Mouse (Mus musculus) neural tube, embryonic 13.5 days (tissue): ENCODE measurements at regions not wholly inside any gene's neighbourhood (a gene's known extent, or its start where the extent isn't known, plus 50 kb on each side); places are given as distances from the start of the nearest gene placed in this dataset.

Experiments
- ATAC-seq: fragments of 200-750 bp; cut with Nextera tagmentation; 2 replicates; pipeline ENCODE4 v1.8.0; 2017; ENCODE audit warnings: low read depth, mild to moderate bottlenecking, moderate TSS enrichment, moderate library complexity
- H3K27ac ChIP-seq: fragments of 300-500 bp; sonication (generic); replicated peaks from 2 replicates; pipeline ENCODE4 v1.5.1; 2015; ENCODE audit warnings: moderate library complexity, mild to moderate bottlenecking, inconsistent platforms
- H3K27me3 ChIP-seq: fragments of 300-500 bp; sonication (generic); 2 replicates; pipeline ENCODE4 v1.6.1; 2015; ENCODE audit warnings: mild to moderate bottlenecking, inconsistent platforms
- H3K36me3 ChIP-seq: fragments of 300-500 bp; sonication (generic); 2 replicates; pipeline ENCODE4 v1.6.1; 2015; ENCODE audit warnings: mild to moderate bottlenecking, inconsistent platforms
- H3K4me1 ChIP-seq: fragments of 300-500 bp; sonication (generic); replicated peaks from 2 replicates; pipeline ENCODE4 v1.6.1; 2015; ENCODE audit warnings: inconsistent platforms
- H3K4me2 ChIP-seq: fragments of 300-500 bp; sonication (generic); 2 replicates; pipeline ENCODE4 v1.6.1; 2015; ENCODE audit warnings: inconsistent platforms, mild to moderate bottlenecking, moderate library complexity
- H3K4me3 ChIP-seq: fragments of 300-500 bp; sonication (generic); 2 replicates; pipeline ENCODE4 v1.5.1; 2015; ENCODE audit warnings: mild to moderate bottlenecking, inconsistent platforms
- H3K9ac ChIP-seq: fragments of 300-500 bp; sonication (generic); 2 replicates; pipeline ENCODE4 v1.6.1; 2015; ENCODE audit warnings: moderate library complexity, mild to moderate bottlenecking, inconsistent platforms
- H3K9me3 ChIP-seq: fragments of 300-500 bp; sonication (generic); 2 replicates; pipeline ENCODE4 v1.6.1; 2016; ENCODE audit warnings: inconsistent platforms
- WGBS: fragments of 180-500 bp; shearing (Covaris S2); methylation state at CpG from one replicate; pipeline ENCODE4 v1.1.7; 2015; 5-methylcytosine and 5-hydroxymethylcytosine counted together

- Histone ChIP-seq H3K9ac (no peak overlapping the region), H3K27me3 (no peaks in the 10 kb centered on the region), H3K4me3 (no peak overlapping the region), H3K4me1 (peaks cover 10% of the 10 kb centered on the region), H3K9me3 (no peaks in the 10 kb centered on the region), H3K27ac (no peak overlapping the region), H3K36me3 (no peaks in the 10 kb centered on the region), H3K4me2 (no peak overlapping the region)
- WGBS = 81% methylated on average over 7 of the region's 7 CpGs
- no peak for ATAC-seq
These were observed 81.9 kb upstream of the Rbpj start for GRCm38 (mm10) chr5:53384026-53384425.

GRCm38 (mm10) chr5:53385513-53386148 is 80.3 kb upstream of the Rbpj start:
- Histone ChIP-seq H3K4me1 (no peaks in the 10 kb centered on the region), H3K27ac (no peak overlapping the region), H3K27me3 (no peaks in the 10 kb centered on the region), H3K36me3 (no peaks in the 10 kb centered on the region), H3K9ac (no peak overlapping the region), H3K4me3 (no peak overlapping the region), H3K9me3 (no peaks in the 10 kb centered on the region), H3K4me2 (no peak overlapping the region)
- 87% methylated on average over 3 of the region's 3 CpGs for WGBS
- ATAC-seq = no peak

DNA sequence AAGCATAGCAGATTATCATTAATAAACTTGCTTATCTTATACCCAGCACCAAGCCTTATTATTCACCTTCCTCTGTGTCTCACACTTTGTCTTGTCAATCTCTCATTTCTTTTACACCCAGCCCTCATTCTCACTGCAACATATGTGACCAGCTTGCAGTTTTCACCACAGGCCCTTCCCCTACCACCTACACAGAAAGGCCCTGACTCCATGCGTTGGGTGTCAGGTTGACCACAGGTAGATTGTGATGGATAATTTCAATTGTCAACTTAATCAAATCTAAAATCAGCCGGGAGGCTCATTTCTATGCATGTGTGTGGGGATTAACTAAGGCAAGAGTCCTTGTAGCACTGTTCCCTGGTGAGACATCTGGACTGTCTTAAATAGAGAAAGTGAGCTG is 72.4 kb upstream of the Rbpj start:
- no peaks in the 10 kb centered on the region for H3K36me3 ChIP-seq
- H3K27ac ChIP-seq = no peak overlapping the region
- ATAC-seq = no peak
- H3K4me2 ChIP-seq = no peak overlapping the region
- H3K27me3 ChIP-seq = no peaks in the 10 kb centered on the region
- H3K4me1 ChIP-seq = no peaks in the 10 kb centered on the region
- 0 out of 2 replicates have a peak, but pooled peaks cover 3% of the 10 kb centered on the region for H3K9me3 ChIP-seq
- H3K4me3 ChIP-seq = no peak overlapping the region
- WGBS = 89% methylated on average over 2 of the region's 2 CpGs
- H3K9ac ChIP-seq = no peak overlapping the region

DNA sequence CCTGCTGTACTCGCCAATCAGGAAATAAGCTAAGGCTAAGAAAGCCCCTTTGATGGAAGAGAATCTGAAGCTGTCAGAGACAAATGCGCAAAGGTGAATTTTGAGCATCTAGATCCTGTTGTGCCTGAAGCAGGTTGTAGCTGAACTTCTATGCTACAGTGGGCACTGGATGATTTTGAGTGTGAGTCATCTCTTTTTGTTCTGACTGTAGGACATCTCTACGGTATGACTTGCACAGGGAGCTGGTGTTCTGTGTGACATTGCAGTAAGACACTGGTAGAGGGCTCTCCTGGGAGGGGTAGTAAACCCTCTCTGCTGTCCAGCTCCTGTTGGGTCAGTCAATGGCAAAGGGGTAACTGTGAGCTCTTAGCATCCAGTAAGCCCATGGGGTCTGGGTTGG is 71.4 kb upstream of the Rbpj start:
- Histone ChIP-seq H3K9me3 (0 out of 2 replicates have a peak, but pooled peaks cover 3% of the 10 kb centered on the region), H3K27me3 (no peaks in the 10 kb centered on the region), H3K27ac (no peak overlapping the region), H3K9ac (no peak overlapping the region), H3K4me2 (no peak overlapping the region), H3K4me1 (no peaks in the 10 kb centered on the region), H3K36me3 (no peaks in the 10 kb centered on the region), H3K4me3 (no peak overlapping the region)
- ATAC-seq = no peak
- 95% methylated on average over 3 of the region's 3 CpGs for WGBS

DNA sequence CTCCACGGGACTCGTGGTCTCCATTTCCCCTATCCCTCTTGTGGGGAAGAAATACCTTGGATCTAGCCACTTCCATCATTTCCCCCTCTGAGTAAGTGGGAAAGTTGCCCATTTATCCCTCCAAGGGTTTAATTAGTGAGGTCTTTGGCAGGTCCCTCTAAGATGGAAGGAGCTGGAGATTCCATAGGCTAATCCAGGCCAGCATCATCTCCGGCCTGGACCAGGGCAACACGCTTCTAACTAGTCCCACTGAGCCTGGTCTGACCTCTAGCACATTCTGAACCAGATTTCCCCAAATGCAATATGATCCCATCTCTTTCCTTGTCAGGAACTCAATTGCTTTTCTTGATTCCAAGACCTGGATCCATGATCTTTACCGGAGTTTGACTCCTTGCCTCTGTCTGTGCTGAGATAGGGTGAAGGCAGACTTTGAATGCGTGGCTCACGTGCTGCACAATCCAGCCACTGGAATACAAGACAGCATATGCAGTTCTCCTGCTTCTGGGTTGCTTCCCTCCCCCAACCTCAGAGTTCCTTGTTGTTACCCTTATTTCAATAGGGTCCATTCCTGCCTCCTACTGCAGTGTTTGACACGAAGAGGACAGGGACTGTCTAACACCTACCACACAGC is 67.4 kb upstream of the Rbpj start:
- no peaks in the 10 kb centered on the region for H3K4me1 ChIP-seq

GRCm38 (mm10) chr5:53401093-53401492 is 64.9 kb upstream of the Rbpj start:
- Histone ChIP-seq H3K4me2 (no peak overlapping the region), H3K4me3 (no peak overlapping the region), H3K36me3 (no peaks in the 10 kb centered on the region), H3K4me1 (no peaks in the 10 kb centered on the region), H3K27me3 (no peaks in the 10 kb centered on the region), H3K9me3 (no peaks in the 10 kb centered on the region), H3K9ac (no peak overlapping the region), H3K27ac (no peak overlapping the region)
- no peak for ATAC-seq
- 77% methylated on average over 4 of the region's 4 CpGs for WGBS

More for the DNA sequence above, 67.4 kb upstream of the Rbpj start:
- no peak overlapping the region for H3K9ac ChIP-seq
- no peaks in the 10 kb centered on the region for H3K9me3 ChIP-seq
- no peaks in the 10 kb centered on the region for H3K36me3 ChIP-seq
- H3K4me3 ChIP-seq = no peak overlapping the region
- WGBS = 88% methylated on average over 8 of the region's 8 CpGs
- H3K27ac ChIP-seq = no peak overlapping the region
- no peaks in the 10 kb centered on the region for H3K27me3 ChIP-seq
- no peak for ATAC-seq
- H3K4me2 ChIP-seq = no peak overlapping the region

DNA sequence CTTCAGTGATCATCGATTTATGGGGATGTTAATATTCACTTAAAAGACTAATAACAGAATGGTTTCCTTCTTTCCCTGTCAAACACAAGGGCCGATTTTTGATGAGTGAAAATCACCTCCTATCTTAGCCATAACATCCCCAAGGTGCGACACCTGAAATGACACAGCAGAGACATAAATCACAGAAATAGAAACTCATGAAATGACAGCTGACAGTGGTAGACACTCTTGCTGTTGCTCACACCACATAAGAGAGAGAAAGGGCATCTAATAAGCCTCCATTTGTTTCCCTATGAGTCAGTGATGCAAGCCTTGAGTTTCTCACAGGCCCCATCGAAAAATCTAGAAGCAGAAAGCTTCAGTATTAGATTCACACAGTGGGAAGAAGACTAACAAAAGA is 63.9 kb upstream of the Rbpj start:
- no peak for ATAC-seq
- Histone ChIP-seq H3K4me2 (no peak overlapping the region), H3K36me3 (no peaks in the 10 kb centered on the region), H3K4me3 (no peak overlapping the region), H3K27ac (no peak overlapping the region), H3K4me1 (no peaks in the 10 kb centered on the region), H3K27me3 (no peaks in the 10 kb centered on the region), H3K9me3 (no peaks in the 10 kb centered on the region), H3K9ac (no peak overlapping the region)
- WGBS = 86% methylated on average over 4 of the region's 4 CpGs

GRCm38 (mm10) chr5:53402619-53403151 is 63.3 kb upstream of the Rbpj start:
- no peak for ATAC-seq
- Histone ChIP-seq H3K27ac (no peak overlapping the region), H3K4me1 (no peaks in the 10 kb centered on the region), H3K36me3 (no peaks in the 10 kb centered on the region), H3K27me3 (no peaks in the 10 kb centered on the region), H3K4me3 (no peak overlapping the region), H3K4me2 (no peak overlapping the region), H3K9ac (no peak overlapping the region), H3K9me3 (no peaks in the 10 kb centered on the region)
- WGBS = 84% methylated on average over 9 of the region's 9 CpGs

GRCm38 (mm10) chr5:53405929-53406328 is 60.0 kb upstream of the Rbpj start:
- Histone ChIP-seq H3K4me3 (no peak overlapping the region), H3K4me1 (no peaks in the 10 kb centered on the region), H3K36me3 (no peaks in the 10 kb centered on the region), H3K27ac (no peak overlapping the region), H3K9me3 (no peaks in the 10 kb centered on the region), H3K27me3 (no peaks in the 10 kb centered on the region), H3K9ac (no peak overlapping the region), H3K4me2 (no peak overlapping the region)
- no peak for ATAC-seq
- 84% methylated on average over 5 of the region's 5 CpGs for WGBS

DNA sequence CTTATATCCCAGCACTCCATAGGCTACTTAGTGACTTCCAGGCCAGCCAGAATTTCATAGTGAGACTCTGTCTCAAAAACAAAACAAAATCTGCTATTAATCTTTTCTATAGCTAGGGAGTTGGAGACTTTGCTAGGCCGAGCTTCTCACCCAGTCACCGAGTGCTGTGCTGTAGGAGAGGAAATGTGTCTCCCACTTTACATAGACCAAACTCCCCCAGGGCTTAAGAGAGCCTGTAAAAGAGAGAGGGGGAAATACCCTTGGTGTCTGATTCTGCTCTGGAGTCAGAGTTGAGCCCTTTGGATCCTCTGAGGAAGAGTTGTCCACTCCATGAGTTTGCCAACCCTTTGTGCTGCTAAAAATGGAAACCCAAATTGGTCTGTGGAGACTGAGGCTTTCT is 58.3 kb upstream of the Rbpj start:
- Histone ChIP-seq H3K9me3 (no peaks in the 10 kb centered on the region), H3K9ac (no peak overlapping the region), H3K4me1 (no peaks in the 10 kb centered on the region), H3K27ac (no peak overlapping the region), H3K4me3 (no peak overlapping the region), H3K36me3 (no peaks in the 10 kb centered on the region), H3K4me2 (no peak overlapping the region), H3K27me3 (no peaks in the 10 kb centered on the region)
- no peak for ATAC-seq
- 92% methylated on average over 2 of the region's 2 CpGs for WGBS

DNA sequence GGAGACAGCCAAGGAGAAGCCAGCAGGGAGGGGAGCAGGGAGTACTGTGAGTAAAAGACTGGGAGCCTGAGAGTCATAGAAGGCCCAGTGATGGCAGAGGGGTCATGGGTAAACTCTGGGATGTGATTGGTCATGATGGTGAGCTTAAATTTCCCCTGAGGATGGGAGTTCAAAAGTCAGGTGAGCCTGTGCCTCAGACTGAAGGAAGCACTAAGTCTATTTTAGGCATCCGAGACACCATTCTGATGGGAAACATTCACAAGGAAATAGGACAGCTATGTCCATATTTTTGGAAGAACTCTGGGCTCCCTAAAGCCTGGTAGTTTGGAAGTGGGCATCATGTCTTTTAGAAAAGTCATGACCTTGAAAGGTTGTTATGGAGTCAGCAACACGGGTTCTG is 57.7 kb upstream of the Rbpj start:
- H3K9me3 ChIP-seq = no peaks in the 10 kb centered on the region
- no peak overlapping the region for H3K4me3 ChIP-seq
- no peak overlapping the region for H3K4me2 ChIP-seq
- H3K4me1 ChIP-seq = no peaks in the 10 kb centered on the region
- no peaks in the 10 kb centered on the region for H3K36me3 ChIP-seq
- no peak for ATAC-seq
- H3K9ac ChIP-seq = no peak overlapping the region
- no peaks in the 10 kb centered on the region for H3K27me3 ChIP-seq
- no peak overlapping the region for H3K27ac ChIP-seq
- WGBS = 86% methylated on average over 2 of the region's 2 CpGs

GRCm38 (mm10) chr5:53409740-53410139 is 56.2 kb upstream of the Rbpj start:
- ATAC-seq = no peak
- Histone ChIP-seq H3K27me3 (no peaks in the 10 kb centered on the region), H3K4me1 (no peaks in the 10 kb centered on the region), H3K36me3 (no peaks in the 10 kb centered on the region), H3K4me3 (no peak overlapping the region), H3K27ac (no peak overlapping the region), H3K9ac (no peak overlapping the region), H3K4me2 (no peak overlapping the region), H3K9me3 (no peaks in the 10 kb centered on the region)
- 77% methylated on average over 3 of the region's 3 CpGs for WGBS
